Mouse (Mus musculus) heart, embryonic 14.5 days (tissue): Measurements from ENCODE around the gene Naa50. TPM values are rescaled to one million over a fixed set of nuclear protein-coding genes. Genes with fewer than 3 reads are reported as not detected.

Experiments
- ATAC-seq: fragments of 200-750 bp; cut with Nextera tagmentation; 2 replicates; pipeline ENCODE4 v1.8.0; 2017; ENCODE audit warnings: low read depth, moderate TSS enrichment; ENCODE audit not compliant: insufficient number of reproducible peaks, insufficient read depth, low FRiP score
- H3K27ac ChIP-seq, 2 experiments: fragments of 200-500 bp in 1 of 2; fragments of 300-500 bp in 1 of 2; sonication (generic) in 1 of 2; replicated peaks in 1 of 2; 2 replicates each; pipeline ENCODE4 v1.5.1; 2012 to 2014; ENCODE audit warnings: low read depth in 2 of 2, low read length in 2 of 2, control low read depth in 1 of 2, mild to moderate bottlenecking in 1 of 2, mixed read lengths in 1 of 2; ENCODE audit not compliant: control insufficient read depth in 1 of 2, insufficient read depth in 1 of 2
- H3K27me3 ChIP-seq: fragments of 300-500 bp; sonication (generic); 2 replicates; pipeline ENCODE4 v1.6.1; 2014; ENCODE audit warnings: mild to moderate bottlenecking, low read length, control low read depth; ENCODE audit not compliant: control insufficient read depth, insufficient read depth
- H3K36me3 ChIP-seq: fragments of 300-500 bp; sonication (generic); 2 replicates; pipeline ENCODE4 v1.6.1; 2014; ENCODE audit warnings: mild to moderate bottlenecking, control low read depth, low read length, mixed read lengths; ENCODE audit not compliant: control insufficient read depth, insufficient read depth
- H3K4me1 ChIP-seq, 2 experiments: fragments of 200-500 bp in 1 of 2; fragments of 300-500 bp in 1 of 2; sonication (generic) in 1 of 2; 2 replicates each; pipeline ENCODE4 v1.6.1; 2012 to 2014; ENCODE audit warnings: low read length in 2 of 2, control low read depth in 1 of 2, mixed read lengths in 1 of 2; ENCODE audit not compliant: control insufficient read depth in 2 of 2, insufficient read depth in 2 of 2
- H3K4me2 ChIP-seq: fragments of 300-500 bp; sonication (generic); 2 replicates; pipeline ENCODE4 v1.6.1; 2014; ENCODE audit warnings: mild to moderate bottlenecking, low read length
- H3K4me3 ChIP-seq, 2 experiments: fragments of 200-500 bp in 1 of 2; fragments of 300-500 bp in 1 of 2; sonication (generic) in 1 of 2; 2 replicates each; pipeline ENCODE4 v1.5.1; 2012 to 2014; ENCODE audit warnings: low read length in 2 of 2, mild to moderate bottlenecking in 2 of 2, control low read depth in 1 of 2, low read depth in 1 of 2, moderate library complexity in 1 of 2; ENCODE audit not compliant: control insufficient read depth in 1 of 2, insufficient read depth in 1 of 2
- H3K9ac ChIP-seq: fragments of 300-500 bp; sonication (generic); 2 replicates; pipeline ENCODE4 v1.6.1; 2014; ENCODE audit warnings: mild to moderate bottlenecking, low read length
- H3K9me3 ChIP-seq: fragments of 300-500 bp; sonication (generic); 2 replicates; pipeline ENCODE4 v1.6.1; 2016; ENCODE audit warnings: low read length, control low read depth; ENCODE audit not compliant: control insufficient read depth
- WGBS: fragments of 180-500 bp; shearing (Covaris S2); extraction: QIAGEN DNeasy Blood & Tissue Kit; methylation state at CpG from one replicate; pipeline ENCODE4 v1.1.7; 2014; 5-methylcytosine and 5-hydroxymethylcytosine counted together
- polyA plus RNA-seq: library from polyadenylated mRNA; unstranded; fragments of >200 nt; fragmentation: Nextera tagmentation; extraction: Ambion mirVana; gene quantifications from 2 replicates; pipeline ENCODE4 v1.2.1, GENCODE M21; 2014

Gene Naa50
- 45.4 and 46.6 TPM in 2 replicates for polyA plus RNA-seq

GRCm38 (mm10) chr16:44139536-44140185, at the start of gene Naa50, which contains the start of gene Atp6v1a:
Gene Naa50, plus strand, starts transcription at chr16:44139830.
Gene Atp6v1a, minus strand, starts transcription at chr16:44139705.
- WGBS: under 1% methylated on average over 66 of the region's 71 CpGs
- no peaks in the 10 kb centered on the region for H3K36me3 ChIP-seq
- peaks cover 0 to 20% of the 10 kb centered on the region in 2 experiments; a peak in 2 of 4 replicates for H3K4me1 ChIP-seq
- peak within 1 kb of the TSS; percentile 80 to 98 for H3K4me3 ChIP-seq
- peak; percentile 94 for ATAC-seq
- no peaks in the 10 kb centered on the region for H3K9me3 ChIP-seq
- H3K27me3 ChIP-seq: no peaks in the 10 kb centered on the region
- H3K4me2 ChIP-seq: peak within 1 kb of the TSS; percentile 89
- peak within 1 kb of the TSS; percentile 98 to 100 for H3K27ac ChIP-seq
- H3K9ac ChIP-seq: peak within 1 kb of the TSS; percentile 96

- ATAC-seq: no peak
- Histone ChIP-seq H3K4me2 (no peak overlapping the region), H3K27ac (no peak overlapping the region), H3K27me3 (no peaks in the 10 kb centered on the region), H3K9me3 (no peaks in the 10 kb centered on the region), H3K4me3 (no peak overlapping the region), H3K9ac (no peak overlapping the region), H3K36me3 (peaks cover 88% of the 10 kb centered on the region), H3K4me1 (no peaks in the 10 kb centered on the region)
- 93% methylated on average over 7 of the region's 7 CpGs for WGBS
Measured at GRCm38 (mm10) chr16:44099377-44099776, 40.3 kb upstream of the Naa50 start.

- Histone ChIP-seq H3K27ac (no peak overlapping the region), H3K36me3 (peaks cover 80% of the 10 kb centered on the region), H3K4me3 (no peak overlapping the region), H3K4me1 (no peaks in the 10 kb centered on the region), H3K9ac (no peak overlapping the region), H3K27me3 (no peaks in the 10 kb centered on the region), H3K4me2 (no peak overlapping the region), H3K9me3 (no peaks in the 10 kb centered on the region)
- no peak for ATAC-seq
- WGBS: 89% methylated on average over 12 of the region's 12 CpGs
Measured at GRCm38 (mm10) chr16:44101181-44101710, 38.4 kb upstream of the Naa50 start.

- Histone ChIP-seq H3K27me3 (no peaks in the 10 kb centered on the region), H3K9me3 (no peaks in the 10 kb centered on the region), H3K27ac (no peak overlapping the region), H3K4me3 (no peak overlapping the region), H3K4me2 (no peak overlapping the region), H3K4me1 (no peaks in the 10 kb centered on the region), H3K36me3 (peaks cover 81% of the 10 kb centered on the region), H3K9ac (no peak overlapping the region)
- ATAC-seq: no peak
- 83% methylated on average over 2 of the region's 2 CpGs for WGBS
Measured at GRCm38 (mm10) chr16:44102925-44103324, 36.7 kb upstream of the Naa50 start.

- Histone ChIP-seq H3K36me3 (peaks cover 81% of the 10 kb centered on the region), H3K4me2 (no peak overlapping the region), H3K27ac (no peak overlapping the region), H3K4me3 (no peak overlapping the region), H3K27me3 (no peaks in the 10 kb centered on the region), H3K9ac (no peak overlapping the region), H3K4me1 (no peaks in the 10 kb centered on the region), H3K9me3 (no peaks in the 10 kb centered on the region)
- WGBS: 91% methylated on average over 18 of the region's 18 CpGs
- ATAC-seq: no peak
Measured at GRCm38 (mm10) chr16:44103806-44104766, 35.5 kb upstream of the Naa50 start.

- Histone ChIP-seq H3K9ac (no peak overlapping the region), H3K27ac (no peak overlapping the region), H3K4me3 (no peak overlapping the region), H3K4me1 (no peaks in the 10 kb centered on the region), H3K4me2 (no peak overlapping the region), H3K27me3 (no peaks in the 10 kb centered on the region), H3K9me3 (no peaks in the 10 kb centered on the region), H3K36me3 (peaks cover 81% of the 10 kb centered on the region)
- WGBS: 91% methylated on average over 2 of the region's 2 CpGs
- ATAC-seq: no peak
Measured at GRCm38 (mm10) chr16:44105211-44105610, 34.4 kb upstream of the Naa50 start.

GRCm38 (mm10) chr16:44109002-44109401, 30.6 kb upstream of the Naa50 start:
- WGBS: 71% methylated on average over 4 of the region's 4 CpGs
- 0 out of 4 replicates have a peak overlapping the region, but pooled peaks of 1 of the 2 experiments have one; percentile 28 for H3K27ac ChIP-seq
- ATAC-seq: no peak
- no peak overlapping the region for H3K9ac ChIP-seq
- no peaks in the 10 kb centered on the region for H3K9me3 ChIP-seq
- no peaks in the 10 kb centered on the region for H3K4me1 ChIP-seq
- peaks cover 80% of the 10 kb centered on the region for H3K36me3 ChIP-seq
- H3K4me2 ChIP-seq: no peak overlapping the region
- no peak overlapping the region for H3K4me3 ChIP-seq
- no peaks in the 10 kb centered on the region for H3K27me3 ChIP-seq
